Mouse (Mus musculus): ENCODE data around the gene Got1.
A peak's percentile ranks its signal among the peaks of the same experiment; 100 is the strongest.

The Got1 gene

DNA sequence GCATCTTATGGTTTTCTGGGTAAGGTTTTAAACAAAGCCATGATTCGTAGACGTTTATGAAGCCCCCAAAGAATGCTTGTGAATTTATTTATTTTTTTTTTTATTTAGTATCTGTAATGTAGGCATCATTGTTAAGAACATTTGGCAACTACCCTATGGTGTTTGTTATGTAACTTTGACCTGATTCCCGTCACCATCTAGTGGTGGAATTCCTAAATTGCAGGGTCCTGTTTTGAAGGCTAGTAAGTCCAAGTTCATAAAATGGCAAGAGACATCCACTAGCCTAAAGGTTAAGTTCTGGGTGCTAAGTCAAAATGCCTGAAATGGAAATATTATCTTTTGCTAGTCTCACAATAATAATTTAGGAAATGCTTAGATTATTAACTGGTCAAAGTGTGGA lies 37.0 kb downstream of the Got1 start:
- DNase-seq (ENCODE audit: low read depth, low spot score), result peak; percentile 65

DNA sequence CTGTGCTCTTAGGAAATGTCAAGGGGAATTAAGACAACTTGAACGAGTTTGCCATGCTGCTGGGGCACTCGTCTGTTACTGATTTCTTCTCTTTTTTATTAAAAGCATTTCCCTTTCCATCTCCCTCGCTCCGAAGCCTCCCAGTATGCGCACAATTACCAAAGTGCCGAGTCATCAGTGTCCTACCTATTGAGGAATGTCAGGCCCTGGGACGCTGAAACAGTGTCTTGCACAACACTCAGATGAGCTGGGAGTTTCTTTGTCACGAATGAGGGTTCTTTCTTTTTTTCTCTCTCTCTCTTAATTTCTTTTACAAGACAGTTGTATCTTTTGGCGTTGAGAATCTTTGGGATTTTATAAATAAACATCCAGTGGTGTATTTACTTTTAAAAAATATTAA lies 43.9 kb downstream of the Got1 start:
- DNase-seq (ENCODE audit: low read depth, low spot score), result no peak

DNA sequence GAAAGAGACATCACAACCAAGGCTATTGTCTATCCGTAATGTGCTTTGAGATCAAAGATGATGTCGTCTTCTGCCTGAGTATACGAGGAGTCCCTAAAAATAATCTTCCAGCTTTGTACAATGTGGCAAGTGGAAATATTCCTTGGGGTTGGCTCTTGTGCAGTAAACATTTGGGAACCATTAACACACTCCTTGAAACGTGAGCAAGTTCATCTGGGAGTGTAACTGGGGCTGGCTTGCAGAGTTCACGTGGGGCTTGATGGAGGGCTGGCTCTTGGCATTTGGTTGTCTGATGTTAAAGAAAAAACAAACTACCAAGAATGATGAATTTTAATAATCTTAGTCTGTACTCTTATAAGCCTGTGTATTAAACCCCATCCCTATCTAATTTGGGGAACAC lies 45.0 kb downstream of the Got1 start:
- no peak for DNase-seq (ENCODE audit: low read depth, low spot score)

DNA sequence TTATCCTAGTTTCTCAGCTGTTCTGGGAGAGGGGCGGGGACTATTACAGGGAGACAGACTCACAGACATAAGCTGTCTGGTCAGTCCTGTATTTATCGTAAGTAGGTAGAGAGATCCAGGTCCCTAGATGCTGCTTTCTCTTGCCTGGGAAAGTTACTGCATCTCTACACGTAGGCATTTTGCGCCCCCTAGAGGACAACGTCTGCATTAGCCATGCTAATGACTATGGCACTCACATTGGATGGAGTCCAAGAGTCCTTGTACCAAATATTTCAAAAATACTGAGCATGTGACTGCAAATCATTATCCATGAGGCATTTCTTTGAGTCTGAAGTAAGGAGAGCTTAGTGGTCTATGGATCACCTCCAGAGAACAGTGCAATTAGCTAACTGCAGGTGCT lies 45.5 kb downstream of the Got1 start:
- DNase-seq (ENCODE audit: low read depth, low spot score), result peak; percentile 84

DNA sequence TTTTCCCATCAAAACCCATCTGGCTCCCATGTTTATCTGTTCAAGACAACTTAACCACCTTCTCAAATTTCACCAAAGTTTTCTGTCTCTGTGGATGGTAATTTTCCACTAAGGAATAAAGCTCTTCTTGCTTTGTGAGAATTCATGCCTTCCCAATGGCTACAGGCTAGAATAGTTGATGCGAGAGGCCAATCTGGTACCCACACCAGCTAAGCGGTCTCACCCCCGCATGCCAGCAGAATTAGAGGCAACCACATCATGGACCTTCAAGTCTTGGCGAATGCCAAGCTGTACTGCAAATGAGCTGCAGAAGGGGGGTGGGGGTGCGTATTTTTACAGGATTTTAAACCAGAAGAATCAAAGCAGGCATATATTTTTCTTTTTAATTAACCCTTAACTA lies 47.0 kb downstream of the Got1 start:
- no peak for DNase-seq (ENCODE audit: low read depth, low spot score)

DNA sequence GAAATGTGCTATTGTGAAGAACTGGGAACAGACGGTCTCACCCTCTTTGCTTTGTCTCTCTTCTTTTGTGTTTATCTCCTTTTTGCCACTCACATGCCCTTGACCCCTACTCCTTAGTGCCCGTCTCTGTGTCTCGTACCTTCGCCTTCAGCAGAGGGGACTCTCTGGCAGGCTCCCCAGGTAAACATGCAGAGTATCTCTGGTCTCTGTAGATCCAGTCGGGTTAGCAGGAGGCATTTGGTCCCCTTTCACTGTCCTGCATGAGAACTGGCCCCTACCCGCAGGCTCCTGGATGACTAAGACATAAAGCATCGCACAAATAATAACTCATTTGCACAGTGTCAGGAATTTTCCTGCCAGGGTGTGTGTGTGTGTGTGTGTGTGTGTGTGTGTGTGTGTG lies 48.3 kb downstream of the Got1 start:
- no peak for DNase-seq (ENCODE audit: low read depth, low spot score)

DNA sequence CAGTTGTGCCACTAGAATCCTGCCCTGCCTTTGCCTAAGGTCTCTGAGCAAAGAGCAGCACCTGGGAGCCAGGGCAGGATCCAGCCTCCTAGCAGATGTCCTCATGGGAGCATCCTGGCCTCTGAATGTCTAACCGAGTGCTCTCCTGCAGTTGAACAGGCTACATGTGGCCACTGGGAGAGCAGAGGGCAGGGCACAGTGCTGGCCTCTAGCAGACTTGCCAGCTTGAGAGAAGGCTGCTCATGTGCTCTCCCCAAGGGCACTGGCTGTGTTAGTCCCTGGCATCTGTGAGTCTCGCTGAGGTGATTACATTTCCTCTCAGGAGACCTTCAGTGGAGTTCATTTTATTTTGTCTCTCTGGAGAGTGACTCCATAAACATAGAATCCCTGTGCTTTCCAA lies 48.8 kb downstream of the Got1 start:
- no peak for DNase-seq (ENCODE audit: low read depth, low spot score)

DNA sequence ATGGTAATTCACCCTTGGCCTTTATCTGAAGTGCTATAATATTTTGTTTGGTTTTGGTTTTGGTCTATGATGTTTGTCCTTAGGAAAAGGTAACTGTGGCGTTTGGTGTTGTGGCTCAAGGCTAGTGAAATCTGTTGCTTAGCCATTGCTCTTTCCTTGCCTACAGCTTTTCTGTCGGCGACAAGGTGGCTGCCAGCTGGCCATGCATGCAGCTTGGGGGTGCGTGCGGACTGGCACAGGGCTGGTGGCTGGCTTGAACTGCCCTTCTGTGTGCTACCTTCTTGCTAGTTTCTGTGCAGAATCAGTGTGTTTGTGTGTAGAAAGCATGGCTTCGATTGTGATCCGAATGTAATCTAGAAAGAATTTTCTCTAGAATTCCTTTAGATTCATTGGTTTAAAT lies 51.6 kb downstream of the Got1 start:
- no peak for DNase-seq (ENCODE audit: low read depth, low spot score)

DNA sequence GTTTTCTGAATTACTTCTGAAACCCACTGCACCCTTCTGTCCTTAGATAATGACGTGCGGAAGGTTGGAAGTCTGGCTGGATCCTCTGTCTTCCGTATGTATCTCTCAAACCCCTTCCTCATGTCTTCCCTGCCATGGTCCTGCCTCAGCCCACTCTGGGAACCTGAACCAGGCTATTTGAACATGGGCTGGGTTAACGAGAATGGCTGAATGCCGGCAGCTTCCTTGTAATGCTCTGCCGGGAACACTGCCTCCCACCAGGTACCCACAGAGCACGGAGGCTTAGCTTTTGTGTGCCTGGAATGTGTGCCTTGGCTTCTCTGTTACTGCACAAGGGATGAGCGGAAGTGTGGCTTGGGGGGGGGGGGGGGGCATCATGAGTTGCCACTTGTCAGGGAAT lies 52.1 kb downstream of the Got1 start:
- DNase-seq (ENCODE audit: low read depth, low spot score), result peak; percentile 93

DNA sequence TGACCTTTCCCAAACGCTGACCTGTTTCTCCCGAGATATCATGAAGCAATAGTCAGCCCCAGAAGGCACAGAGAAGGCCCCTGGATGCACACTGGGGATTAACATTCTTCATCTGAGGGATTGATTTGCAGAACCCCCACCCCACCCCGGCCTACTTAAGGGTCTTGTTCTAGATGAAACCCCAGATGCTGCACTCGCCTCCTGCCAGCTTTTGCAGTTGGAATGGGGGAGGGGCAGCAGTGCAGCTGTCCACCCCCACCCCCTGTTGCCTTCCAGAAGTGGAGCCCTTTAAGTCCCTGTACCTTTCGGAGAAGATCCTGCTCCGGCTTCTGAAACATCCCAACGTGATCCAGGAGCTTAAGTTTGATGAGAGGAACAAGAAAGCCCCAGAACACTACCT lies 55.1 kb downstream of the Got1 start:
- DNase-seq (ENCODE audit: low read depth, low spot score), result no peak

DNA sequence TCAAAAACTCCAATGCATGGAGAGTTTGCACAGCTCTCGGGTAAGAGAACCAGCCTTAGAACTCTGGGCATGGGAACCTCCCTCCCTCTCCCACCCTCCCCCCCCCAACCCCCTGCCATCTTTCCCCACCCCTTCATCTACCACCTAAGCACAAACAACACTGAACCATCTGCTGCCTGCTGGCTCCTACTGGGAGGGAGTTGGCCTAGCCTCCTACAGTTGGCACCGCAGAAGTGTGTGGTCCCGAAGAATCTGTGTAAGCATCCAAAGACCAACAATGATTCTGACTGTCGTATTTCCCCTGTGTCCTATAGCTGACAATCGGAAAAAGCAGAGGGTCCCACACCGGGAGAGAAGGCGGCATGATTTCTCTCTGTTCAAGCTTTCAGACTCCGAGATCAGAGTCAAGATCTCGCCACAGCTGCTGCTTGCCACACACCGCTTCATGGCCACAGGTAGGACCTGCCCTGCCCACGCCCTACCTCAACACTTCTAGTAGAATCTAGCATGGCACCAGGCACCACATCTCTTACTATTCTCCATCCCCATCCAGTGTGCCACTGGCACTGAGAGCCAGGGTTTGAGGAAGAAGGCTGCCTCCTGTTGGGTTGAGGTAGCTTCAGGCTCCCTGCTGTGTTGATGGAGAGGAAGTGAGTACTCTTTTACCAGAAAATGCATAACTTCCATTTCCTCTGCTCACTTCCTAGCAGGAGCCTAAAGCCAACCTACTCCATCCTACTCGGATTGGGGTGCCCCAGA lies 56.3 kb downstream of the Got1 start:
- peak; percentile 29 for DNase-seq (ENCODE audit: low read depth, low spot score)

DNA sequence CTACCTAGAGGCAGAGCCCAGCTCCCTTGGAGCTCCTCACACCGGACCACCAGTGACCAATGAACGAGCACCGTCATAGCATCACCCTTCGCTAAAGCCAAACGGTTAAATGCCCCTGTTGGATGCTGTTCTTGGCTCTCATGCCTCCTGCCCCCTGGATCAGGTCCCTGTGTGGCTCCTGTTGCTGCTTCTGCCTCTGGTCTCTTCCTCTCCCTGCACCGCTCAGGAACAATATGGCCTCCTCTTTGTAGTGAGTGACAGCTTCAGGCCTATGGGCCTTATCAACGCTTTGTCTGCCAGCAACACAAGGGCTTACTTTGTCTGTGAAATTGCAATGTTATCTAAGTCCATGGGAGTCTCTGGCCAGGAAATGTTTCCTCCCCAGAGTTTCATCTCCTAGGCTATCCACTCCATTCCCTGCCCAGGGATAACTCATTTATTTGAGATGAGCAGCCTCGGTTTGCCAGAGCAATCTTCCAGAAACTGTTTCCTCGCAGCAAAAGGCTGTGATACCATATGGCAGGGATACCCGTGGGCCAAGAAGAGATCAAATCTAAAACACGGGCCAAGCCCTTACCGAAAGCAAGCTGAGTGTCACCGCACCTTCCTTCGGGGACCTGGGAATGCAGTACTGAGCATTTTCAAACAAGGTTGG lies 58.7 kb downstream of the Got1 start:
- DNase-seq (ENCODE audit: low read depth, low spot score), result no peak

DNA sequence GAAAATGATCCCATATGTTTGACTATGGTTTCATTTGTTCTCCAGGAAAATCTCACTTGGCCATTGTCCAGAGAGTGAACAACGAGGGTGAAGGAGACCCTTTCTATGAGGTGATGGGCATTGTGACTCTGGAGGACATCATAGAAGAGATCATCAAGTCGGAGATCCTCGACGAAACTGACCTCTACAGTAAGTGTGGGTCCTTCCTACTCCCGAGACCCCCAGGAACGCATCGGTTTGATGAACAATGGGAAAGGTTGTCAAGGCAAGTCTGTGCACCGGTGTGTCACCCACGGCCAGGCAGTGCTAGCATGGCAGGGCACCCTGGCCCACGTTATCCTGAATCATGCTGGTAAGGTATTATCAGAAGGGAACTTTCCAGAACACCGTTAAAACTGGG lies 59.3 kb downstream of the Got1 start:
- DNase-seq (ENCODE audit: low read depth, low spot score), result no peak

DNA sequence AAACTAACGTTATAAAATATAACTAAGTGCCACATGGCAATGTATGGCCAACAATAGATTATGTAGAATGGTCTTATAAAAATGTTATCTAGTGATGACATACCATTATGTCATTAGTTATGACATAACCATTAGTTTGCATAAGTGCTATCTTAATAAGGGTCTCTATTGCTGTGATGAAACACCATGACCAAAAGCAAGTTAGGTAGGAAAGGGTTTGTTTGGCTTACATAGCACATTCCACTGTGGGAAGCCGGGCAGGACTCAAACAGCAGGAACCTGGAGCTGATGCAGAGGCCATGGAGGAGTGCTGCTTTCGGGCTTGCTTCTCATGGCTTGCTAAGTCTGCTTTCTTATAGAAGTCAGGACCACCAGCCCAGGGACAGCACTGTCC lies 60.1 kb downstream of the Got1 start:
- DNase-seq (ENCODE audit: low read depth, low spot score), result no peak

DNA sequence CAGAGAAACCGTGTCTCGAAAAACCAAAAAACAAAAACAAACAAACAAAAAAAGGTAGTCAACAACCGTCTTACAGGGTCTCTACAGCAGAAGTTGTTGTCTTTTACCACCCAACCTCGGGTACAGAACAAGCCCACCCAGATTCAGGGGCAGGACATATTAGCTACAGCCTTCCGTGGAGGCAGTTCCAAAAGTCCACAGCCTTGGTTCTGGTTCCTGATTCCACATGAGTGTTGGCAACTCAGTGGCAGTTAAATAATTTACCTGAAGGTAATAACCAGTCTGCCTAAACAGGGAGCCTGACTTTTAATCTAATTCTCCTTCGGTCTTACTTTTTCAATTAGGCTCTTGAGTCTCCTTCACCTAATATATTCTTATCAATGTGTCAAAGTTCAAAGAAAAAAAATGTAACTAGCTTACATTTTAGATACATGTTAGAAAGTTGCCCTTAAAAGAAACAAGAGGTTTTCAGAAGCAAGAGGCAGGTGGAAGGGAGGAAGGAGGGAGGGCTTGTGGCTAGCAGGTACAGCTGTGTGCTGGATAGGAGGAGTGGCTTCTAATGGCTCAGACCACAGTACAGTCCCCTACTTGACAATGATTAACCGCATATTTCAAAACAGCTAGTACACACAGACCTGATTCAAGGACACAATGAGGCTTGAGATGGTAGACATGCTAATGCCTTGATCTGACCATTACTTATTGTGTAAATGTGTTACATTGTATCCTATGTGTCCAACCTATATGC lies 60.7 kb downstream of the Got1 start:
- no peak for DNase-seq (ENCODE audit: low read depth, low spot score)

DNA sequence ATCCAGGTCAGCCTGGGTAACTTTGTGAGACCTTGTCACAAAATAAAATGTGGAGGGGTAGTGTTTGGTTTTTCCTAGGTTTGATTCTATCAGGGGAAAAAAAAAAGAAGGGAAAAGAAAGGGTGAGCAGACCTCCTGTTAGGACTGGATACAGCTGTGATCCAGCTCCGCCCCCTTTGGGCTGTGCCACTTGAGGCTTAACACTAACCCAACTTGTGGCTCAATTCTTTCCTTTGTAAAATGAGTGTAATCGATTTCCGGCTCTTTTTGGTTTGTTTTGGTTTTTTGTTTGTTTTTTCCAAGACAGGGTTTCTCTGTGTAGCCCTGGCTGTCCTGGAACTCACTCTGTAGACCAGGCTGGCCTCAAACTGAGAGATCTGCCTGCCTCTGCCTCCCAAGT lies 62.3 kb downstream of the Got1 start:
- no peak for DNase-seq (ENCODE audit: low read depth, low spot score)

DNA sequence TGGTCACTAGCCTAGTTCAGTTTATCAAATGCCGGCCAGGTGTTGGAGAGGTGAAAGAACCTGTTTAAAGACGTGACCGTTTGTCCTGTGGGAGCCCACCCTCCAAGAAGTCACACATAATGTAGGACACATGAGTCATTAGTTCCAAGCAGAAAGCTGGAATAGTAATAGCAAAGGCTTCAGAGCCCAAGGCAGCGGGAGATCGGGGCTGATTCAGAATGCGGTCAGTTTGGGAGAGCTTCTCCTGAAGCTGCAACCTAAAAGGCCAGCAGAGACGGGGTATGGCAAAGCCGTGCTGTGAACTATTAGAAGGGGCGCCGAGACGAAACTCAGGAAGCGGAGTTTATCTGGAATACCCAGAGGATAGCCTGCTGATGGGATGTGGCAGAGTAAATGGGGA lies 63.9 kb downstream of the Got1 start:
- no peak for DNase-seq (ENCODE audit: low read depth, low spot score)

DNA sequence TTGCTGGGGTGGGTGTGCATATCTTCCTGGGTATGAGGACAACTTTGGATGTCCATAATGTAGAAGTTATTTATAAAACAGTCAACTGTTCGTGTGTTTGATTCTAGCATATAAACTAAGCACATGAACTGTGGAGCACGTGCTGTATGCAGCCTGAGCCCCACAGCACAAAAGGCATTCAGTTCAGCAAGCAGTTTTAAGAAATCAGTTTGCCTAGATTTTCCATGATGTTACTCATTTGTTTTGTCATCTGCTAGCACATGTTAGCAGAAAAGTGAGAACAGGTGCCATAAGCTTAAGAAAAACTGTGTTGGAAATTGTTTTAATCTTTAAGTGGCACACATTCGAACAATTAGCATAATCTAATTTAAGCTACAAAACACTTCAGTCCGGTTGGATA lies 64.5 kb downstream of the Got1 start:
- DNase-seq (ENCODE audit: low read depth, low spot score), result no peak

DNA sequence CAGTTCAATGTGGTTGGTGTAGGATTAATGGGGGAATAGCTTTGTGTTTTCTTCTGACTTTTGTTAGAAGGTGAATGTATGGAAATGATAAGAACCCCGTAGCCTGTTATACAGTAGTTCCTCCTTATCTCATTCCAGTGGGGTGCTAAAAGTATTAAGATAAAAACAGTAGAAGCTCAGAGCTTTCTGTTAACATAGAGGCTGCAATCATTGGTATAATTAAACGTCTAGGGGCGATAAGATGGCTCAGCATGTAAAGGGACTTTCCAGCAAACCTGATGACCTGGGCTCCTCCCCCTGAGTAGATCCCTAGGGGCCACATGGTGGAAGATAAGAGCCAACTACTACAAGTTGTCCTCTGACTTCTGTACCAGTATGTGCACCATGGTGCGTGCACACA lies 71.4 kb downstream of the Got1 start:
- DNase-seq (ENCODE audit: low read depth, low spot score), result no peak

DNA sequence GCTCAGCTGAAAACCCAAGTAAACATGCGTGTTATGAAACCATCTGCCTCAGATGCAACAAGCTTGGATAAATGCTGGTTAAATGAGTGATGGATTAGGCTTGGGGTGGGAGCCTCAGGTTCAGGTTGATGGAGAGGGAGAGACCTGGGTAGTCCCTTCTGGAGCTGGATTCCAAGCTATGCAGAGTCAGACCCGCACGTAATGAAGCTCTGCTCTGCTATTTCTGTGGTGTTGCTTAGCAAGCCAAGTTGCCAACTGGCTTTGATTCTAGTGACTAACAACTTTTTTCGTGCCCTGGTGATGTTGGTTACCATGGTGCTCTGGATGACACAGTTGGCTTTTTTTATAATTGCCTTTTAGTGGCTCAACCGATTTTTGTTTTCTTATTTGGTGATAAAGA lies 72.2 kb downstream of the Got1 start:
- DNase-seq (ENCODE audit: low read depth, low spot score), result no peak

DNA sequence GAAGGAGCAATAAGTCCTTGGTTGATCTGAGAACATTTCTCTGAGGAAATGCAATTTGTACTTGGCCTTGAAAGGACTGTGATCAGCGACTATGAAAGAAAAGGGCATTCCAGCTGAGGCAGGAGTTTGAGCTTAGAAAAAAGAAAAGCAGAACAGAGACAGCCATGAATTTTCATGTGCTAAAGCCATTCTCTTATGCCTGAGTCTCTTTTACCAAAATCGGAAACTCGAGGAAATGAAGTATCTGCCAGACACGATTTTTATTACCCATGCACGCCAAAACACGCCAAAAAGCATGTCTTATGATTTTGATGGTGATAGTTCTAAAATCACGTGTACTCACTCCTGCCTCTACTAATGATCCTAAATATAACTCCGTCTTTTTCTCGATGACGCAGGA lies 72.8 kb downstream of the Got1 start:
- DNase-seq (ENCODE audit: low read depth, low spot score), result no peak
